Mouse (Mus musculus): Measurements from ENCODE around the gene Mnt. TPM values are rescaled to one million over a fixed set of nuclear protein-coding genes. Genes with fewer than 3 reads are reported as not detected.
A peak's percentile ranks its signal among the peaks of the same experiment; 100 is the strongest.

Gene Mnt
- polyA plus RNA-seq, 1 experiment: not detected

GRCm38 (mm10) chr11:74874630-74875029 is 43.9 kb downstream of the Mnt start:
- Histone ChIP-seq H3K4me1 (ENCODE audit: control insufficient read depth, insufficient read depth, low read length) (peaks cover 20% of the 10 kb centered on the region), H3K4me3 (ENCODE audit: insufficient read depth, low read depth, low read length) (no peak overlapping the region), H3K27ac (ENCODE audit: insufficient read depth, low read depth, low read length) (no peak overlapping the region)
- TF ChIP-seq POLR2A (IDR thresholded peaks at IDR 0.05; ENCODE audit: insufficient read depth, low read depth, low read length) (no peak), CTCF (IDR thresholded peaks at IDR 0.05; ENCODE audit: insufficient read depth, low read depth, low read length) (no peak)
- 75% methylated on average over 3 of the region's 3 CpGs for WGBS

DNA sequence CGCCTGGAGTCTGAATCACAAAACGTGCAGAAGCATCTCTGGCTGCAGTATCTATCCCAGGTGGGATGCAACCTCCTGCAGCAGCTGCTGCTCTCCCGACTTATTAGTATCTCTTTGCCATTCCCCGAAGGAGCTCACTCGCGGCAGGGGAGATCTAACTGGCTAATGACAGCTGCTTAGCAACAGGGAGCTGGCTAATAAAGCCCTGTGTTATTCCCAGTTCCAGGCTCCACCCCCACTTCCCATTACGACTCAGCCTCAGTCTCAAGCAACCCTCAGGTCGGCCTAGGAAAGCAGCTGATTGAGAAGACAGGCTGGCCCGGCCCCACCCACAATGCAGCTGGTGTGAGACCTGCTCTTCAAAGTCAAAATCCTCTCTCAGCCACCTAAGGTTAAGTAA is 46.1 kb downstream of the Mnt start:
- Histone ChIP-seq H3K27ac (ENCODE audit: insufficient read depth, low read depth, low read length) (peak overlapping the region; percentile 10; the same call in 1 of the 2 replicates), H3K4me1 (ENCODE audit: control insufficient read depth, insufficient read depth, low read length) (peaks cover 17% of the 10 kb centered on the region), H3K4me3 (ENCODE audit: insufficient read depth, low read depth, low read length) (no peak overlapping the region)
- TF ChIP-seq POLR2A (IDR thresholded peaks at IDR 0.05; ENCODE audit: insufficient read depth, low read depth, low read length) (no peak), CTCF (IDR thresholded peaks at IDR 0.05; ENCODE audit: insufficient read depth, low read depth, low read length) (no peak)
- WGBS: 5% methylated on average over 9 of the region's 9 CpGs

DNA sequence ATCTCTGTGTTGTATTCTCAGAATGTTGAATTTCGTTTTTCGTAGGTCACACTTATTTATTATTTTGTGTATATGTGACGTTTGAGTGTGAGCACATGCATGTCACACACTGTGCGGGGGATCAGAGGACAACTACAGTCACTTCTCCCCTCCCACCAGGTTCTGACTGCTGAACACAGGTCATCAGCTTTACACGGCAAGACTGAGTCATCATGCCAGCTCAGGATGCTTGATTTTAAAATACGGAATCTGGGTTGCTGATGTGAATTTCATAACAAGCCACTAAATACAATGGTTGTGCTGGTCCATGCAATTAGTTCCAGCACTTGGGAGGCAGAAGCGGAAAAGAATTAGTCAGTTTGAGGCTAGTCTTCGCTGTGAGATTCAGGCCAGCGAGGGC is 50.3 kb downstream of the Mnt start:
- no peak overlapping the region for H3K4me3 ChIP-seq (ENCODE audit: insufficient read depth, low read depth, low read length)
- peaks cover 18% of the 10 kb centered on the region for H3K4me1 ChIP-seq (ENCODE audit: control insufficient read depth, insufficient read depth, low read length)
- H3K27ac ChIP-seq (ENCODE audit: insufficient read depth, low read depth, low read length): peak overlapping the region; percentile 56
- TF ChIP-seq POLR2A (IDR thresholded peaks at IDR 0.05; ENCODE audit: insufficient read depth, low read depth, low read length) (no peak), CTCF (IDR thresholded peaks at IDR 0.05; ENCODE audit: insufficient read depth, low read depth, low read length) (no peak)
- 41% methylated on average over 9 of the region's 9 CpGs for WGBS

DNA sequence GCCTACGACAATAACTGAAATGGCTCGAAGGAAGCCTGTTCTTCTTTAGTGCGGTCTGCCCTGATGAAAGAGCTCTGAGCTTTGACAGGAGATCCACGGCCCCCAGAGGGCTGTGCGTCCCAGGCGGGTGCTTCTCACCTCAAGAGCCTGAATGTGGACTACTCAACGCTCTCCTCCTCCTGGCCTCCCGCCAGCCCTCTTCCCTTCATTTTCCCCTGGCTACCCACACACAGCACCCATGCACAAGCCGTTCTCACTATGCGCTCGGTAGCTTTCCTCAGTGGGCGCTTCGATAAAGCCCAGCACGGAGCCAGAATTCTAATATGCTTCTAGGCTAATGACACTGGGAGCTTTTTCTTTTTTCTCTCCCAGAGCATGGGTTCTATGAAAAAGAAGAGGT is 51.3 kb downstream of the Mnt start:
- Histone ChIP-seq H3K4me3 (ENCODE audit: insufficient read depth, low read depth, low read length) (no peak overlapping the region), H3K4me1 (ENCODE audit: control insufficient read depth, insufficient read depth, low read length) (peaks cover 14% of the 10 kb centered on the region), H3K27ac (ENCODE audit: insufficient read depth, low read depth, low read length) (peak overlapping the region; percentile 56)
- TF ChIP-seq POLR2A (IDR thresholded peaks at IDR 0.05; ENCODE audit: insufficient read depth, low read depth, low read length) (no peak), CTCF (IDR thresholded peaks at IDR 0.05; ENCODE audit: insufficient read depth, low read depth, low read length) (no peak)
- WGBS: 32% methylated on average over 14 of the region's 14 CpGs

GRCm38 (mm10) chr11:74883098-74883497 is 52.4 kb downstream of the Mnt start:
- H3K27ac ChIP-seq (ENCODE audit: insufficient read depth, low read depth, low read length): no peak overlapping the region
- H3K4me1 ChIP-seq (ENCODE audit: control insufficient read depth, insufficient read depth, low read length): peaks cover 14% of the 10 kb centered on the region
- H3K4me3 ChIP-seq (ENCODE audit: insufficient read depth, low read depth, low read length): no peak overlapping the region
- 89% methylated on average over 10 of the region's 10 CpGs for WGBS
- TF ChIP-seq POLR2A (IDR thresholded peaks at IDR 0.05; ENCODE audit: insufficient read depth, low read depth, low read length): no peak
- no peak for TF ChIP-seq CTCF (IDR thresholded peaks at IDR 0.05; ENCODE audit: insufficient read depth, low read depth, low read length)

- TF ChIP-seq CTCF (IDR thresholded peaks at IDR 0.05; ENCODE audit: insufficient read depth, low read depth, low read length) (no peak), POLR2A (IDR thresholded peaks at IDR 0.05; ENCODE audit: insufficient read depth, low read depth, low read length) (no peak)
- H3K4me1 ChIP-seq (ENCODE audit: control insufficient read depth, insufficient read depth, low read length): peaks cover 4% of the 10 kb centered on the region
- H3K27ac ChIP-seq (ENCODE audit: insufficient read depth, low read depth, low read length): no peak overlapping the region
- no peak overlapping the region for H3K4me3 ChIP-seq (ENCODE audit: insufficient read depth, low read depth, low read length)
- 66% methylated on average over 4 of the region's 4 CpGs for WGBS
These were observed 63.9 kb downstream of the Mnt start for GRCm38 (mm10) chr11:74894619-74895018.

Other genes starting within 250 kb of the Mnt start
- not detected in 2 replicates for gene Rap1gap2, start 220.0 kb upstream of the Mnt start, polyA plus RNA-seq (2012; ENCODE audit: insufficient read depth, insufficient read length, low replicate concordance, missing spikeins)
- not detected in 2 replicates for gene Ccdc92b, start 211.3 kb upstream of the Mnt start, polyA plus RNA-seq (2012; ENCODE audit: insufficient read depth, insufficient read length, low replicate concordance, missing spikeins)
- not detected in 2 replicates for gene Cluh, start 181.4 kb upstream of the Mnt start, polyA plus RNA-seq (2012; ENCODE audit: insufficient read depth, insufficient read length, low replicate concordance, missing spikeins)
- gene Pafah1b1, start 106.2 kb upstream of the Mnt start, polyA plus RNA-seq (2012; ENCODE audit: insufficient read depth, insufficient read length, low replicate concordance, missing spikeins): 132 and 143 TPM in 2 replicates
- gene Mettl16, start 60.1 kb upstream of the Mnt start, polyA plus RNA-seq (2012; ENCODE audit: insufficient read depth, insufficient read length, low replicate concordance, missing spikeins): not detected in 2 replicates
- not detected in 2 replicates for gene Sgsm2, start 66.1 kb downstream of the Mnt start, polyA plus RNA-seq (2012; ENCODE audit: insufficient read depth, insufficient read length, low replicate concordance, missing spikeins)
- not detected in 2 replicates for gene Tsr1, start 67.2 kb downstream of the Mnt start, polyA plus RNA-seq (2012; ENCODE audit: insufficient read depth, insufficient read length, low replicate concordance, missing spikeins)
- 86.4 TPM in 1 of 2 replicates, not detected in the other for gene Smg6, start 94.9 kb downstream of the Mnt start, polyA plus RNA-seq (2012; ENCODE audit: insufficient read depth, insufficient read length, low replicate concordance, missing spikeins)
- not detected in 2 replicates for gene Srr, start 95.0 kb downstream of the Mnt start, polyA plus RNA-seq (2012; ENCODE audit: insufficient read depth, insufficient read length, low replicate concordance, missing spikeins)